34 mouse cellular contexts compared by ENCODE assay signal in genomic region chr1:161151098-161151497, GRCm38 (mm10). TPM values are rescaled to one million over a fixed set of nuclear protein-coding genes. Genes with fewer than 3 reads are reported as not detected.
A peak's percentile ranks its signal among the peaks of the same experiment; 100 is the strongest.
DNase-seq lines count a peak whose midpoint lies in the region; ATAC-seq and TF ChIP-seq lines count a peak whose summit lies in the region.
"Had no signal": no experiment of that assay in that cellular context is flagged by ENCODE, and none has a peak within 500 bp of the region (broad histone marks: within the 10 kb centered on the region; RNA-seq: fewer than 3 reads in every experiment).

No protein-coding gene starts in this region.

- H3K4me3 ChIP-seq in kidney, embryonic 16.5 days (ENCODE audit: low read length) = no peak overlapping the region
- H3K4me3 ChIP-seq in C2C12 (ENCODE audit: insufficient read depth, poor library complexity, severe bottlenecking) = no peak overlapping the region
- peak overlapping the region in 1 of 2 experiments; percentile 19; a peak in 1 of 4 replicates for H3K4me3 ChIP-seq in MEL (ENCODE audit: control insufficient read depth in 1 of 2, insufficient read depth in 1 of 2, low read depth in 2 of 2, low read length in 2 of 2)
- H3K4me3 ChIP-seq: embryonic facial prominence, embryonic 12.5 days; heart, embryonic 10.5 days; hindbrain, embryonic 12.5 days; neural tube, embryonic 12.5 days had no signal

- 0 out of 2 replicates have a peak, but pooled peaks cover 4% of the 10 kb centered on the region for H3K4me1 ChIP-seq in kidney, embryonic 16.5 days (ENCODE audit: insufficient read depth, low read length)
- H3K4me1 ChIP-seq in MEL (ENCODE audit: control insufficient read depth in 1 of 2, insufficient read depth in 2 of 2, low read length in 2 of 2) = no peaks in the 10 kb centered on the region; a peak in 1 of 4 replicates
- H3K4me1 ChIP-seq: embryonic facial prominence, embryonic 12.5 days; heart, embryonic 10.5 days; hindbrain, embryonic 12.5 days; neural tube, embryonic 12.5 days had no signal

- H3K79me2 ChIP-seq in C2C12 (ENCODE audit: control insufficient read depth, insufficient read depth) (no peaks in the 10 kb centered on the region), MEL (ENCODE audit: control insufficient read depth, insufficient read depth, low read length, poor library complexity) (no peaks in the 10 kb centered on the region)

- DNase-seq in kidney, postnatal 14 days = no peak
- DNase-seq in MEL (ENCODE audit: low read depth, low spot score) = peak; percentile 22
- no peak for DNase-seq in right cerebral cortex, postnatal 4 days
- no peak for DNase-seq in thymus, postnatal 10 days (ENCODE audit: low spot score in 2 of 2)
- DNase-seq in right cerebral cortex, adult 18-20 months = no peak
- DNase-seq: adrenal gland, postnatal 14 days; cerebellum, adult 11-12 months; cerebellum, adult 9-11 months; embryo, embryonic 11 days; gastrocnemius, postnatal 14 days; heart, adult 11 months; heart, postnatal 36 days; kidney, adult 11 months; layer of hippocampus, adult 9-11 months; lung, adult 18-20 months; lung, postnatal 10 days had no signal

- no peak overlapping the region for H3K9ac ChIP-seq in kidney, embryonic 16.5 days (replicated peaks; ENCODE audit: low read length)
- no peak overlapping the region for H3K9ac ChIP-seq in MEL (ENCODE audit: control insufficient read depth, low read depth, low read length, poor library complexity, severe bottlenecking)
- H3K9ac ChIP-seq: embryonic facial prominence, embryonic 12.5 days; hindbrain, embryonic 12.5 days; neural tube, embryonic 12.5 days had no signal

- no peaks in the 10 kb centered on the region for H3K27me3 ChIP-seq in kidney, embryonic 16.5 days (ENCODE audit: insufficient read depth, low read length)
- H3K27me3 ChIP-seq in C2C12 (ENCODE audit: control insufficient read depth, insufficient read depth, insufficient read length) (no peaks in the 10 kb centered on the region), MEL (ENCODE audit: control insufficient read depth in 1 of 2, insufficient read depth in 2 of 2, low read length in 2 of 2) (0 out of 4 replicates have a peak, but pooled peaks cover 0 to 1% of the 10 kb centered on the region in 2 experiments)
- H3K27me3 ChIP-seq: embryonic facial prominence, embryonic 12.5 days; hindbrain, embryonic 12.5 days; neural tube, embryonic 12.5 days had no signal

- no peaks in the 10 kb centered on the region for H3K79me3 ChIP-seq in C2C12 (ENCODE audit: low read depth)

- no peak for TF ChIP-seq POLR2A in MEL (IDR thresholded peaks at IDR 0.05; ENCODE audit: control insufficient read depth in 1 of 2, insufficient read depth in 1 of 2, low read depth in 1 of 2, low read length in 2 of 2, poor library complexity in 1 of 2)

- H3K9me3 ChIP-seq in kidney, embryonic 16.5 days (ENCODE audit: low read length) = no peaks in the 10 kb centered on the region
- H3K9me3 ChIP-seq in MEL (replicated peaks; ENCODE audit: insufficient read depth, low read length) = no peaks in the 10 kb centered on the region
- H3K9me3 ChIP-seq: embryonic facial prominence, embryonic 12.5 days; heart, embryonic 10.5 days; hindbrain, embryonic 12.5 days; neural tube, embryonic 12.5 days had no signal

- TF ChIP-seq CTCF in C2C12 (IDR thresholded peaks at IDR 0.05; ENCODE audit: control insufficient read depth, insufficient read depth, insufficient read length) = no peak
- no peak for TF ChIP-seq CTCF in MEL (IDR thresholded peaks at IDR 0.05 in 2 of 3, conservative IDR thresholded peaks at IDR 0.05 in 1 of 3; ENCODE audit: control insufficient read depth in 1 of 3, insufficient read depth in 1 of 3, low read depth in 2 of 3, low read length in 3 of 3, poor library complexity in 1 of 3, severe bottlenecking in 1 of 3)

- 67% methylated on average over 6 of the region's 6 CpGs for WGBS in kidney, embryonic 16.5 days

- no peak for TF ChIP-seq RAD21 in MEL (IDR thresholded peaks at IDR 0.05; ENCODE audit: low read depth, low read length)

- H3K36me3 ChIP-seq in kidney, embryonic 16.5 days (ENCODE audit: insufficient read depth, low read length) = no peaks in the 10 kb centered on the region
- no peaks in the 10 kb centered on the region for H3K36me3 ChIP-seq in C2C12 (ENCODE audit: control insufficient read depth, insufficient read depth)
- H3K36me3 ChIP-seq in MEL (ENCODE audit: control insufficient read depth in 1 of 2, insufficient read depth in 2 of 2, low read length in 2 of 2) = no peaks in the 10 kb centered on the region
- H3K36me3 ChIP-seq: embryonic facial prominence, embryonic 12.5 days; heart, embryonic 10.5 days; hindbrain, embryonic 12.5 days; neural tube, embryonic 12.5 days had no signal

- no peak for ATAC-seq in kidney, embryonic 16.5 days (ENCODE audit: low FRiP score, low TSS enrichment)
- peak; percentile 61 for ATAC-seq in granulocyte monocyte progenitor cell, adult 5-6 weeks (replicated peaks; ENCODE audit: poor library complexity, severe bottlenecking)
- ATAC-seq: inflammation-experienced regulatory T-cells, adult 6 months; midbrain, embryonic 16.5 days; Patski had no signal

- 0 out of 2 replicates have a peak overlapping the region, but pooled peaks have one; percentile 2 for H3K4me2 ChIP-seq in kidney, embryonic 16.5 days (replicated peaks; ENCODE audit: low read depth, low read length)
- H3K4me2 ChIP-seq: embryonic facial prominence, embryonic 12.5 days; hindbrain, embryonic 12.5 days; liver, embryonic 11.5 days; midbrain, embryonic 11.5 days; neural tube, embryonic 12.5 days had no signal

- H3K27ac ChIP-seq in kidney, embryonic 16.5 days (ENCODE audit: low read length) = no peak overlapping the region
- no peak overlapping the region for H3K27ac ChIP-seq in MEL (ENCODE audit: control insufficient read depth, low read depth, low read length)
- H3K27ac ChIP-seq: embryonic facial prominence, embryonic 12.5 days; heart, embryonic 10.5 days; hindbrain, embryonic 12.5 days; kidney, postnatal 0 days; neural tube, embryonic 12.5 days had no signal

- H3ac ChIP-seq in C2C12 (ENCODE audit: control insufficient read depth, insufficient read length, low read depth) = no peak overlapping the region

- no peak for TF ChIP-seq EP300 in MEL (IDR thresholded peaks at IDR 0.05; ENCODE audit: low read depth in 1 of 2, low read length in 2 of 2)

TF ChIP-seq in C2C12, 6 proteins besides CTCF, POLR2A, EP300 and RAD21:
- TF ChIP-seq FOSL1 (IDR thresholded peaks at IDR 0.05; ENCODE audit: insufficient read depth, low read length, poor library complexity, severe bottlenecking) = no peak
- no peak for TF ChIP-seq MYOD1 (IDR thresholded peaks at IDR 0.05; ENCODE audit: control insufficient read depth, insufficient read length, low read depth)
- no peak for TF ChIP-seq USF1 (IDR thresholded peaks at IDR 0.05; ENCODE audit: low read depth)
- no peak for TF ChIP-seq MAX (IDR thresholded peaks at IDR 0.05)
- TF ChIP-seq CEBPB (IDR thresholded peaks at IDR 0.05; ENCODE audit: low read depth) = peak; percentile 13
- no peak for TF ChIP-seq MYOG (IDR thresholded peaks at IDR 0.05; ENCODE audit: control insufficient read depth, extremely low read depth, insufficient read length)

TF ChIP-seq in MEL, 35 proteins besides CTCF, POLR2A, EP300 and RAD21:
- no peak for TF ChIP-seq JUND (IDR thresholded peaks at IDR 0.05; ENCODE audit: low read depth, low read length)

RNA-seq across cellular contexts. Expression of gene Tex50, which starts 8.0 kb away (rescaled TPM):
- polyA plus RNA-seq in kidney, embryonic 16.5 days (2015; fragmentation: Nextera tagmentation; extraction: Ambion mirVana) = 0.35 and 0.62 TPM in 2 replicates
- not detected for polyA plus RNA-seq in C2C12 (2012; fragmentation: generic; extraction: Trizol)
- total RNA-seq in MEL (2012; rRNA removed) = not detected in 2 replicates
- not detected for polyA plus RNA-seq in MEL (2012; ENCODE audit: insufficient read depth in 1 of 2, insufficient read length in 2 of 2, low read depth in 1 of 2, low replicate concordance in 2 of 2, missing spikeins in 1 of 2)
- total RNA-seq in granulocyte monocyte progenitor cell, adult 5-6 weeks (2014; fragmentation: Nextera tagmentation) = not detected in 2 replicates
- total RNA-seq in granulocyte monocyte progenitor cell, adult 5-6 weeks (2017) = not detected in 2 replicates
- total RNA-seq: adrenal gland, postnatal 14 days; gastrocnemius, postnatal 14 days; heart, postnatal 36 days; left cerebral cortex, adult 18-20 months; left cerebral cortex, postnatal 14 days had no signal
- polyA plus RNA-seq: hindbrain, embryonic 12.5 days; inflammation-experienced regulatory T-cells, adult 6 months; limb, embryonic 11.5 days; liver, embryonic 11.5 days; midbrain, embryonic 11.5 days; Patski; stomach, embryonic 14.5 days; thymus, postnatal 0 days had no signal

RNA-seq across cellular contexts. Expression of gene Ankrd45, which starts 8.6 kb away (rescaled TPM):
- polyA plus RNA-seq in kidney, embryonic 16.5 days (2015; fragmentation: Nextera tagmentation; extraction: Ambion mirVana) = 4.9 and 5.3 TPM in 2 replicates
- polyA plus RNA-seq in C2C12 (2012; fragmentation: generic; extraction: Trizol) (0.05 TPM), MEL (2012; ENCODE audit: insufficient read depth in 1 of 2, insufficient read length in 2 of 2, low read depth in 1 of 2, low replicate concordance in 2 of 2, missing spikeins in 1 of 2) (not detected)
- not detected in 2 replicates for total RNA-seq in MEL (2012; rRNA removed)
- not detected in 2 replicates for total RNA-seq in granulocyte monocyte progenitor cell, adult 5-6 weeks (2014; fragmentation: Nextera tagmentation)
- not detected in 2 replicates for total RNA-seq in granulocyte monocyte progenitor cell, adult 5-6 weeks (2017)
- total RNA-seq: gastrocnemius, postnatal 14 days had no signal
- polyA plus RNA-seq: inflammation-experienced regulatory T-cells, adult 6 months had no signal

RNA-seq across cellular contexts. Expression of gene Klhl20, which starts 19.8 kb away (rescaled TPM):
- 16.1 and 18.5 TPM in 2 replicates for polyA plus RNA-seq in kidney, embryonic 16.5 days (2015; fragmentation: Nextera tagmentation; extraction: Ambion mirVana)
- polyA plus RNA-seq in C2C12 (2012; fragmentation: generic; extraction: Trizol) (7.5 TPM), MEL (2012; ENCODE audit: insufficient read depth in 1 of 2, insufficient read length in 2 of 2, low read depth in 1 of 2, low replicate concordance in 2 of 2, missing spikeins in 1 of 2) (1 to 10 TPM in 1 of 2 experiments, not detected in 1; 7.8 TPM)
- total RNA-seq in MEL (2012; rRNA removed) = 3.6 and 3.7 TPM in 2 replicates
- total RNA-seq in granulocyte monocyte progenitor cell, adult 5-6 weeks (2014; fragmentation: Nextera tagmentation) = 26.1 and 27.8 TPM in 2 replicates
- total RNA-seq in granulocyte monocyte progenitor cell, adult 5-6 weeks (2017) = 12.7 and 14.5 TPM in 2 replicates
